In genomic region chr12:67847517-67847916, GRCm38 (mm10) we compare ENCODE assay signal across 16 mouse cellular contexts.
"Had no signal": no experiment of that assay in that cellular context is flagged by ENCODE, and none has a peak within 500 bp of the region (broad histone marks: within the 10 kb centered on the region; RNA-seq: fewer than 3 reads in every experiment).

No protein-coding gene starts in this region.

- H3K36me3 ChIP-seq: neural tube, embryonic 13.5 days; neural tube, embryonic 15.5 days; stomach, embryonic 15.5 days had no signal

- H3K9me3 ChIP-seq: neural tube, embryonic 13.5 days; neural tube, embryonic 15.5 days; stomach, embryonic 15.5 days had no signal

- H3K4me2 ChIP-seq: neural tube, embryonic 13.5 days; neural tube, embryonic 15.5 days; stomach, embryonic 15.5 days had no signal

- H3K4me1 ChIP-seq: neural tube, embryonic 13.5 days; neural tube, embryonic 15.5 days; stomach, embryonic 15.5 days had no signal

- H3K27me3 ChIP-seq: neural tube, embryonic 13.5 days; neural tube, embryonic 15.5 days; stomach, embryonic 15.5 days had no signal

- H3K27ac ChIP-seq: neural tube, embryonic 13.5 days; neural tube, embryonic 15.5 days; stomach, embryonic 15.5 days; stomach, postnatal 0 days had no signal

- H3K4me3 ChIP-seq: neural tube, embryonic 13.5 days; neural tube, embryonic 15.5 days; stomach, embryonic 15.5 days had no signal

- DNase-seq: retina, postnatal 1 day; right cerebral cortex, adult 18-20 months; right cerebral cortex, postnatal 14 days; right cerebral cortex, postnatal 25 days; right cerebral cortex, postnatal 4 days; spleen, adult 18-20 months; thymus, adult 18-20 months; thymus, adult 2 months; thymus, postnatal 14 days; thymus, postnatal 25 days; thymus, postnatal 36 days; thymus, postnatal 4 days had no signal

- H3K9ac ChIP-seq: neural tube, embryonic 13.5 days; neural tube, embryonic 15.5 days; stomach, embryonic 15.5 days had no signal
